Mouse (Mus musculus) stomach, embryonic 15.5 days (tissue): ENCODE measurements around the gene Dad1. TPM values are rescaled to one million over a fixed set of nuclear protein-coding genes. Genes with fewer than 3 reads are reported as not detected.

Experiments used
- ATAC-seq: fragments of 200-750 bp; cut with Nextera tagmentation; 2 replicates; pipeline ENCODE4 v1.8.0; 2017; ENCODE audit warnings: low read depth, moderate number of reproducible peaks, moderate TSS enrichment; ENCODE audit not compliant: insufficient read depth, low FRiP score
- H3K27ac ChIP-seq: fragments of 300-500 bp; sonication (generic); 2 replicates; pipeline ENCODE4 v1.5.1; 2015; ENCODE audit warnings: mild to moderate bottlenecking, inconsistent platforms
- H3K27me3 ChIP-seq: fragments of 300-500 bp; sonication (generic); replicated peaks from 2 replicates; pipeline ENCODE4 v1.6.1; 2015; ENCODE audit warnings: inconsistent platforms
- H3K36me3 ChIP-seq: fragments of 300-500 bp; sonication (generic); 2 replicates; pipeline ENCODE4 v1.6.1; 2015; ENCODE audit warnings: inconsistent platforms
- H3K4me1 ChIP-seq: fragments of 300-500 bp; sonication (generic); 2 replicates; pipeline ENCODE4 v1.6.1; 2015; ENCODE audit warnings: inconsistent platforms
- H3K4me2 ChIP-seq: fragments of 300-500 bp; sonication (generic); 2 replicates; pipeline ENCODE4 v1.6.1; 2015; ENCODE audit warnings: mild to moderate bottlenecking, inconsistent platforms
- H3K4me3 ChIP-seq: fragments of 300-500 bp; sonication (generic); replicated peaks from 2 replicates; pipeline ENCODE4 v1.5.1; 2015; ENCODE audit warnings: inconsistent platforms
- H3K9ac ChIP-seq: fragments of 300-500 bp; sonication (generic); 2 replicates; pipeline ENCODE4 v1.6.1; 2015; ENCODE audit warnings: inconsistent platforms
- H3K9me3 ChIP-seq: fragments of 300-500 bp; sonication (generic); 2 replicates; pipeline ENCODE4 v1.6.1; 2016; ENCODE audit warnings: inconsistent platforms
- WGBS: fragments of 180-500 bp; shearing (Covaris S2); methylation state at CpG from one replicate; pipeline ENCODE4 v1.1.7; 2015; 5-methylcytosine and 5-hydroxymethylcytosine counted together
- polyA plus RNA-seq: library from polyadenylated mRNA; unstranded; fragments of >200 nt; fragmentation: Nextera tagmentation; extraction: Ambion mirVana; gene quantifications from 2 replicates; pipeline ENCODE4 v1.2.1, GENCODE M21; 2015

The Dad1 gene
- polyA plus RNA-seq, 1 experiment from 2014 or later = 436 TPM

- Histone ChIP-seq H3K9ac (no peak overlapping the region), H3K27me3 (no peaks in the 10 kb centered on the region), H3K9me3 (no peaks in the 10 kb centered on the region), H3K27ac (no peak overlapping the region), H3K4me3 (no peak overlapping the region), H3K4me1 (peaks cover 9% of the 10 kb centered on the region), H3K36me3 (peaks cover 16% of the 10 kb centered on the region), H3K4me2 (no peak overlapping the region)
- WGBS = 91% methylated on average over 7 of the region's 7 CpGs
- ATAC-seq = no peak
Observed at GRCm38 (mm10) chr14:54264231-54264630, 10.3 kb upstream of the Dad1 start.

DNA sequence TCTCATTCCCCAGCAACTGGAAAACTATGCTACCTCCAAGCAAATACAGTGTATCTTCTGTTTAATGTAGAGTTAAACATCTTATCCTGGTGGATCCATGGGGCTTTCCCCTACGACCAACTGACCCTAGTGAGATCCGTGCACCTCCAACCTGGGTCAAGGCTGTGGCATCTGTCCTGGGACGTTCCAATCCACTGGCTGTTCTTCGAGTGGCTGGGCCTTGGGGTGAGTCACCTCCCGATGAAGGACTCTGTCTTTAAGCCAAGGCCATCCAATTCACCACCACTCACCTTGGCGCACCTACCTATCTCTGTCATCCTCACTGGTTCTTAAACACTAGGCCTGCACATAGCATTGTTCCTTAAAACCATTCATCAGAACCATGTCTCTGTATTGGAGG is 9.2 kb upstream of the Dad1 start:
- H3K4me1 ChIP-seq = peaks cover 9% of the 10 kb centered on the region
- no peak overlapping the region for H3K4me3 ChIP-seq
- 89% methylated on average over 6 of the region's 6 CpGs for WGBS
- H3K9me3 ChIP-seq = no peaks in the 10 kb centered on the region
- no peak overlapping the region for H3K4me2 ChIP-seq
- ATAC-seq = no peak
- no peak overlapping the region for H3K9ac ChIP-seq
- H3K27me3 ChIP-seq = no peaks in the 10 kb centered on the region
- peaks cover 11% of the 10 kb centered on the region for H3K36me3 ChIP-seq
- no peak overlapping the region for H3K27ac ChIP-seq

DNA sequence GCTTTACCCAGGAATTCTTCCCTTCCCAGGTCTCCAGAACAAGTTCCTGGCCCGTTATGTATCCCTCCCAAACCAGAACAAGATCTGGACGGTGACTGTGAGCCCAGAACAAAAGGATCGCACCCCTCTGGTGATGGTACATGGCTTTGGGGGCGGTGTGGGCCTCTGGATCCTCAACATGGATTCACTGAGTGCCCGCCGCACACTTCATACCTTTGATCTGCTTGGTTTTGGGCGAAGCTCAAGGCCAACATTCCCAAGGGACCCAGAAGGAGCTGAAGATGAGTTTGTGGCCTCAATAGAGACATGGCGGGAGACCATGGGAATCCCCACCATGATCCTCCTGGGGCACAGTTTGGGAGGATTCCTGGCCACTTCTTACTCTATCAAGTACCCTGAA is 8.7 kb upstream of the Dad1 start:
- Histone ChIP-seq H3K4me2 (no peak overlapping the region), H3K27me3 (no peaks in the 10 kb centered on the region), H3K9me3 (no peaks in the 10 kb centered on the region), H3K4me3 (no peak overlapping the region), H3K27ac (no peak overlapping the region), H3K9ac (no peak overlapping the region), H3K4me1 (peaks cover 9% of the 10 kb centered on the region), H3K36me3 (peaks cover 9% of the 10 kb centered on the region)
- 89% methylated on average over 8 of the region's 8 CpGs for WGBS
- ATAC-seq = no peak

DNA sequence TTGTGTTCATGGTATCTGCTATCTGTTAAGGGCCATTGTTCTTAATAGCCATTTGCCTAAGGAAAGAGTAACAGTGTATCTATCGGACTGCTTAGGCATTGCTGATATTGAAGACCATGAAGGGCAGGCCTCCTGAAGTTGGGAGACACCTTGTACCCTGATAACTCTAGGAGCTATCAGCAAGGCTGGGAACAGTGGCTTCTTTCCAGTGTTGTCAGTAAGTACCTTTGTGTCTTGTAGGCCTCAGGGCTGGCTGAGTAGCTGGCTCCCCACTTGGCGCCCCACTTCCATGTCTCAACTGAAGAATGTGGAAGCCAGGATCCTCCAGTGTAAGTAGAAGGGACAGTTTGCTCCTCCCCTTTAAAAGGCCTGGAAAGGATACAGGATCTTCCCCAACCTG is 7.5 kb upstream of the Dad1 start:
- no peak for ATAC-seq
- WGBS = 89% methylated on average over 2 of the region's 2 CpGs
- H3K9me3 ChIP-seq = no peaks in the 10 kb centered on the region

DNA sequence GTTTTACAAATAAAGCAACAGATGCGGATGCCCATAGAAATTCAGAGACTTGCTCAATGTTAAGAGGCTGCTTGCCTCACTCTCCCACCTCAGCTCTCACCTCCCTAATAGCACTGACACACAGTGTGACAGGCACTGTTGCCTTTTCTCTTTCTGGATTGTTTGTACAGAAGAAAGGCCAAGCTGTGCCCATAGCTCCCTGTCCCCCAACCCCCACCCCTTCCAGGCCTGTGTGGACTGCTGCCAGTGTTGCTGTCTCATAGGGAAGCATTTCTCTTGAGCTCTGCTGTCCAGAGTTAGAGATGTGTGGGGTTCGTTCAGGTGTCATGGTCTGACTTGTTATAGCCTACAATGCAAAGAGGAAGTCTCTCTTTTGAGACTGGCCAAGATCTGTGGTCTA is 6.3 kb upstream of the Dad1 start:
- H3K27ac ChIP-seq = no peak overlapping the region
- peak overlapping the region; percentile 76 for H3K4me2 ChIP-seq
- H3K9ac ChIP-seq = no peak overlapping the region
- peak overlapping the region; percentile 73; the same call in 1 of the 2 replicates for H3K4me3 ChIP-seq
- no peaks in the 10 kb centered on the region for H3K27me3 ChIP-seq
- H3K9me3 ChIP-seq = no peaks in the 10 kb centered on the region
- WGBS = 62% methylated on average over 2 of the region's 2 CpGs
- H3K4me1 ChIP-seq = peaks cover 9% of the 10 kb centered on the region
- H3K36me3 ChIP-seq = peaks cover 8% of the 10 kb centered on the region
- no peak for ATAC-seq

More for the DNA sequence above, 7.5 kb upstream of the Dad1 start:
- H3K9ac ChIP-seq = no peak overlapping the region
- no peak overlapping the region for H3K4me2 ChIP-seq
- H3K36me3 ChIP-seq = peaks cover 8% of the 10 kb centered on the region
- no peak overlapping the region for H3K27ac ChIP-seq
- H3K27me3 ChIP-seq = no peaks in the 10 kb centered on the region
- no peak overlapping the region for H3K4me3 ChIP-seq
- H3K4me1 ChIP-seq = peaks cover 9% of the 10 kb centered on the region

DNA sequence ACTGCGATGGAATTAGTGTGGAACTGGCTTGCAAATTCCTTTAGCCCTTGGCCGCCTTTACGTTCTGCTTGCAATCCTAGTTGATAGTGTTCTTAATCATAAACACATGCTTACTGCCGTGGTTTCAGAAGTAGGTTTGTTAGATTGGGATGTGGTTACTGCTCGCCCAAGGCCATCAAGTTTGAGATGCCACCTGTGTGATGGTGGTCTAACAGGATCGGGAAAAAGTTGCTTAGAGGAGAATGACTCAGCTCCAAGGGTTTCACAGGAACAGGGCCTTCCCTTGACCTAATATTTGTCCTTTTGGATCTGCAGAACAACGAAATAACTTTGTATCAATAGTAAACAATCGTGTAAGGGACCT is 5.8 kb upstream of the Dad1 start:
- H3K9me3 ChIP-seq = no peaks in the 10 kb centered on the region
- peaks cover 9% of the 10 kb centered on the region for H3K4me1 ChIP-seq
- no peaks in the 10 kb centered on the region for H3K27me3 ChIP-seq
- peak overlapping the region; percentile 73 for H3K4me3 ChIP-seq
- H3K4me2 ChIP-seq = peak overlapping the region; percentile 76
- H3K36me3 ChIP-seq = peaks cover 8% of the 10 kb centered on the region; the same call in 1 of the 2 replicates
- WGBS = 21% methylated on average over 8 of the region's 8 CpGs
- H3K9ac ChIP-seq = peak overlapping the region; percentile 50; the same call in 1 of the 2 replicates
- ATAC-seq = no peak
- H3K27ac ChIP-seq = peak overlapping the region; percentile 53; the same call in 1 of the 2 replicates

- peak overlapping the region; percentile 50 for H3K9ac ChIP-seq
Observed at GRCm38 (mm10) chr14:54259003-54259721, 5.3 kb upstream of the Dad1 start.

GRCm38 (mm10) chr14:54258131-54258670 is 4.3 kb upstream of the Dad1 start:
- Histone ChIP-seq H3K4me3 (no peak overlapping the region), H3K4me1 (peaks cover 9% of the 10 kb centered on the region), H3K36me3 (peaks cover 8% of the 10 kb centered on the region; the same call in 1 of the 2 replicates), H3K4me2 (peak overlapping the region; percentile 76), H3K9ac (no peak overlapping the region), H3K27ac (no peak overlapping the region), H3K9me3 (no peaks in the 10 kb centered on the region), H3K27me3 (no peaks in the 10 kb centered on the region)
- WGBS = 59% methylated on average over 7 of the region's 7 CpGs
- ATAC-seq = no peak

More at GRCm38 (mm10) chr14:54259003-54259721, 5.3 kb upstream of the Dad1 start:
- Histone ChIP-seq H3K9me3 (no peaks in the 10 kb centered on the region), H3K4me1 (peaks cover 9% of the 10 kb centered on the region), H3K36me3 (peaks cover 8% of the 10 kb centered on the region; the same call in 1 of the 2 replicates), H3K4me3 (peak overlapping the region; percentile 73), H3K27me3 (no peaks in the 10 kb centered on the region), H3K27ac (peak overlapping the region; percentile 53; the same call in 1 of the 2 replicates), H3K4me2 (peak overlapping the region; percentile 76)
- peak; percentile 96 for ATAC-seq
- WGBS = under 1% methylated on average over 35 of the region's 35 CpGs

GRCm38 (mm10) chr14:54254670-54255202 is 832 bp upstream of the Dad1 start:
- WGBS = 54% methylated on average over 12 of the region's 12 CpGs
- H3K9me3 ChIP-seq = no peaks in the 10 kb centered on the region
- no peaks in the 10 kb centered on the region for H3K36me3 ChIP-seq
- peak overlapping the region; percentile 66 for H3K4me2 ChIP-seq
- no peak overlapping the region for H3K9ac ChIP-seq
- no peak for ATAC-seq
- H3K4me3 ChIP-seq = peak overlapping the region; percentile 58
- peaks cover 24% of the 10 kb centered on the region for H3K4me1 ChIP-seq
- H3K27ac ChIP-seq = peak overlapping the region; percentile 84; the same call in 1 of the 2 replicates
- H3K27me3 ChIP-seq = no peaks in the 10 kb centered on the region

DNA sequence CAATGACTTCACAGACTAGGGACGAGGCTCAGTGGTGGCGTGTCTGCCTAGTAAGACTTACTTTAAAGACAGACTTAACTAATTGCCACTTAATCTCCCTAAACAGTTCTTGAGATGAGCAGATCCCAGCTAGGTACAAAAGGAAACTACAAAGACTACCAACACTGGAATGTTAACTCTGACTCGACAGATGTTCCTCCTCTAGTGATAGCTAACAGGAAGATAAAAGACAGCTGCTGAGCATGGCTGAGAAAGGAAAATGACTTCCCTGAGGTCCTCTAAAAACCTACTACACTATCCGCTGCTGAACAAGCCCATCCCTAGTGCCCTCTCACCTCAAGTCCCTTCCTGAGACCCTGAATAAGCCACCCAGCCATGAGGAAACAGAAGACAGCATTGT is 3.8 kb downstream of the Dad1 start:
- no peaks in the 10 kb centered on the region for H3K9me3 ChIP-seq
- peaks cover 26% of the 10 kb centered on the region; the same call in 1 of the 2 replicates for H3K4me1 ChIP-seq
- 45% methylated on average over 4 of the region's 4 CpGs for WGBS
- H3K36me3 ChIP-seq = no peaks in the 10 kb centered on the region; the same call in 1 of the 2 replicates
- no peak overlapping the region for H3K4me3 ChIP-seq
- no peak for ATAC-seq
- no peak overlapping the region for H3K27ac ChIP-seq
- H3K9ac ChIP-seq = no peak overlapping the region
- H3K4me2 ChIP-seq = no peak overlapping the region
- no peaks in the 10 kb centered on the region for H3K27me3 ChIP-seq

DNA sequence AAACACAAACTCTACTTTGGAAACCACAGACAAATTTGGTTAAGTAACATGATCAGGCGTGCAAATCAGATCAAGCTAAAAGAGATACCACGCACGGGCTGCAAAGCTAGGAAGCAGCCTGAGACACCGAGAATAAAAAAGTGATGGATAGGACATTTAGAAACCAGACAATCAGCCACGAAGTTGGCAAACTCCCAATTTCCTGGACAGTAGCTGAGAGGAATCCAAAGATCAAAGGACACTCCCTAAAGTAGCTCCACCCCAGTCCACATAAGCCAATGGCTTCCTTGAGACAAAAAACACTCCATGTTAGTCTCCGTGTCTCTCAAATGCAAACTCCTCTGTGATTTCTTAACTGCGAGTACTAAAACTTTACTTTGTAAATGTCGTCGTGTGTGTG is 4.6 kb downstream of the Dad1 start:
- H3K36me3 ChIP-seq = no peaks in the 10 kb centered on the region; the same call in 1 of the 2 replicates
- no peak for ATAC-seq
- 48% methylated on average over 9 of the region's 9 CpGs for WGBS
- H3K4me2 ChIP-seq = no peak overlapping the region
- peaks cover 26% of the 10 kb centered on the region; the same call in 1 of the 2 replicates for H3K4me1 ChIP-seq
- H3K27ac ChIP-seq = no peak overlapping the region
- no peaks in the 10 kb centered on the region for H3K27me3 ChIP-seq
- H3K9me3 ChIP-seq = no peaks in the 10 kb centered on the region
- no peak overlapping the region for H3K4me3 ChIP-seq
- no peak overlapping the region for H3K9ac ChIP-seq

DNA sequence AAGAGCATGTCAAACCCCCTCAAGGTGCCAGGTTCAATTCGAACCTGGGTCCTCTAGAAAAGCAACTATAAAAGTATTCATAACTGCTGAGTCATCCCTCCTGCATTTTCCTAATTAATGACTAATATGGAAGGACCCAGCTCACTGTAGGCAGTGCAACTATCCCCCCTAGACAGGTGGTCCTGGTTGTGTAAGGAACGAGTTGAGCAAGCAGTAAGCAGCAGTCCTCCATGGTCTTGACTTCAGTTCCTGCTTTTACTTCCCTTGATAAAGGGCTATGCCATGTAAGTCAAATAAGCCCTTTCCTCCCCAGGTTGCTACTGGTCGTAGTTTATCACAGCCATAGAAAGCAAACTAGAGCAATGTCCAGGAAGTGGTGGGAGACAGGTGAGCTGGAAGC is 7.7 kb downstream of the Dad1 start:
- ATAC-seq = no peak
- Histone ChIP-seq H3K27me3 (no peaks in the 10 kb centered on the region), H3K36me3 (peaks cover 19% of the 10 kb centered on the region), H3K4me1 (peaks cover 16% of the 10 kb centered on the region; the same call in 1 of the 2 replicates), H3K4me3 (no peak overlapping the region), H3K9me3 (no peaks in the 10 kb centered on the region), H3K9ac (no peak overlapping the region), H3K4me2 (no peak overlapping the region), H3K27ac (no peak overlapping the region)
- 84% methylated on average over 3 of the region's 3 CpGs for WGBS
